ENCODE assay signal across 8 mouse cellular contexts in genomic region chr4:122996221-122996617, GRCm38 (mm10). TPM values are rescaled to one million over a fixed set of nuclear protein-coding genes. Genes with fewer than 3 reads are reported as not detected.
A peak's percentile ranks its signal among the peaks of the same experiment; 100 is the strongest.
DNase-seq lines count a peak whose midpoint lies in the region; ATAC-seq and TF ChIP-seq lines count a peak whose summit lies in the region.

No protein-coding gene starts in this region.

- intact Hi-C loops in gastrocnemius, postnatal 36 days (cut with DNase I), result no loop called here

- H3K4me3 ChIP-seq in ES-Bruce4 (ENCODE audit: low read depth, low read length), result peak overlapping the region; percentile 88
- peak overlapping the region; percentile 86 for H3K4me3 ChIP-seq in forebrain, embryonic 10.5 days
- H3K4me3 ChIP-seq in lung, embryonic 16.5 days (ENCODE audit: low read length), result peak overlapping the region; percentile 68

- WGBS in forebrain, embryonic 10.5 days, result under 1% methylated on average over 32 of the region's 32 CpGs
- under 1% methylated on average over 27 of the region's 32 CpGs for WGBS in lung, embryonic 16.5 days

- no peaks in the 10 kb centered on the region for H3K27me3 ChIP-seq in ES-Bruce4 (ENCODE audit: control insufficient read depth, insufficient read depth, low read length, poor library complexity, severe bottlenecking)
- peaks cover 39% of the 10 kb centered on the region for H3K27me3 ChIP-seq in forebrain, embryonic 10.5 days (ENCODE audit: poor library complexity, severe bottlenecking)
- peaks cover 35% of the 10 kb centered on the region for H3K27me3 ChIP-seq in lung, embryonic 16.5 days (ENCODE audit: control insufficient read depth, insufficient read depth, low read depth, low read length)

- H3K9me3 ChIP-seq in ES-Bruce4 (replicated peaks; ENCODE audit: control insufficient read depth, insufficient read depth, low read length, poor library complexity, severe bottlenecking), result no peaks in the 10 kb centered on the region
- no peaks in the 10 kb centered on the region for H3K9me3 ChIP-seq in forebrain, embryonic 10.5 days
- H3K9me3 ChIP-seq in lung, embryonic 16.5 days (ENCODE audit: control insufficient read depth, low read length), result no peaks in the 10 kb centered on the region

- no peak for TF ChIP-seq EP300 in ES-Bruce4 (IDR thresholded peaks at IDR 0.05; ENCODE audit: insufficient read depth, low read depth, low read length)

- TF ChIP-seq CTCF in ES-Bruce4 (IDR thresholded peaks at IDR 0.05; ENCODE audit: low read depth, low read length), result no peak

- ATAC-seq in inflammation-experienced regulatory T-cells, adult 6 months, result peak; percentile 27
- peak; percentile 32 for ATAC-seq in lung, embryonic 16.5 days (ENCODE audit: low read depth)

- H3K4me1 ChIP-seq in ES-Bruce4 (ENCODE audit: control insufficient read depth, insufficient read depth, low read length), result peaks cover 4% of the 10 kb centered on the region
- peaks cover 63% of the 10 kb centered on the region for H3K4me1 ChIP-seq in forebrain, embryonic 10.5 days
- peaks cover 8% of the 10 kb centered on the region for H3K4me1 ChIP-seq in lung, embryonic 16.5 days (replicated peaks; ENCODE audit: control insufficient read depth, insufficient read depth, low read length)

- peak overlapping the region; percentile 99 for H3K4me2 ChIP-seq in lung, embryonic 16.5 days (ENCODE audit: low read depth, low read length)

- no peaks in the 10 kb centered on the region for H3K36me3 ChIP-seq in ES-Bruce4 (ENCODE audit: control insufficient read depth, insufficient read depth, low read length, poor library complexity, severe bottlenecking)
- H3K36me3 ChIP-seq in forebrain, embryonic 10.5 days (replicated peaks), result peaks cover 16% of the 10 kb centered on the region
- H3K36me3 ChIP-seq in lung, embryonic 16.5 days (ENCODE audit: control insufficient read depth, insufficient read depth, low read length), result no peaks in the 10 kb centered on the region

- peak; percentile 52 for DNase-seq in gastrocnemius, postnatal 10 days
- no peak for DNase-seq in gastrocnemius, postnatal 36 days
- peak; percentile 71 for DNase-seq in forebrain, embryonic 10.5 days (ENCODE audit: extremely low spot score, low spot score)
- DNase-seq in spleen, adult 12 weeks (ENCODE audit: low spot score), result peak; percentile 12
- DNase-seq in urinary bladder, postnatal 25 days (ENCODE audit: low spot score), result no peak

- no peak overlapping the region for H3K27ac ChIP-seq in ES-Bruce4 (ENCODE audit: insufficient read depth, low read length)
- H3K27ac ChIP-seq in forebrain, embryonic 10.5 days, result peak overlapping the region; percentile 94
- H3K27ac ChIP-seq in lung, embryonic 16.5 days (ENCODE audit: low read length), result peak overlapping the region; percentile 25

- H3K9ac ChIP-seq in ES-Bruce4 (ENCODE audit: low read depth, poor library complexity, severe bottlenecking), result peak overlapping the region; percentile 78
- peak overlapping the region; percentile 69 for H3K9ac ChIP-seq in lung, embryonic 16.5 days (ENCODE audit: low read length)

- TF ChIP-seq POLR2A in ES-Bruce4 (IDR thresholded peaks at IDR 0.05; ENCODE audit: insufficient read depth, low read length), result no peak

RNA-seq across cellular contexts. Expression of gene Mycl, which starts 0.8 kb away (rescaled TPM):
- total RNA-seq in gastrocnemius, postnatal 10 days (2021), result 1 to 10 TPM; 4.4 to 5.8 TPM
- under 1 TPM; 0.41 to 0.52 TPM for total RNA-seq in gastrocnemius, postnatal 36 days (2021)
- polyA plus RNA-seq in ES-Bruce4 (2011; ENCODE audit: insufficient read depth, insufficient read length, low read depth, missing spikeins), result 16.8 and 17.1 TPM in 2 replicates
- polyA plus RNA-seq in forebrain, embryonic 10.5 days (2016; fragmentation: Nextera tagmentation; extraction: Ambion mirVana), result 39.7 and 42.7 TPM in 2 replicates
- not detected for polyA plus RNA-seq in inflammation-experienced regulatory T-cells, adult 6 months (2017; shearing (Covaris generic))
- polyA plus RNA-seq in lung, embryonic 16.5 days (2015; fragmentation: Nextera tagmentation; extraction: Ambion mirVana), result 11.7 and 11.9 TPM in 2 replicates

RNA-seq across cellular contexts. Expression of gene Trit1, which starts 20.2 kb away (rescaled TPM):
- total RNA-seq in gastrocnemius, postnatal 10 days (2021), result 10 to 100 TPM in 1 of 2 experiments, 1 to 10 TPM in 1; 9.1 to 11.0 TPM
- 1 to 10 TPM; 7.7 to 7.9 TPM for total RNA-seq in gastrocnemius, postnatal 36 days (2021)
- 32.7 and 33.0 TPM in 2 replicates for polyA plus RNA-seq in ES-Bruce4 (2011; ENCODE audit: insufficient read depth, insufficient read length, low read depth, missing spikeins)
- 23.8 and 25.9 TPM in 2 replicates for polyA plus RNA-seq in forebrain, embryonic 10.5 days (2016; fragmentation: Nextera tagmentation; extraction: Ambion mirVana)
- 10 to 100 TPM; 10.7 to 20.6 (median 19.9) TPM for polyA plus RNA-seq in inflammation-experienced regulatory T-cells, adult 6 months (2017; shearing (Covaris generic))
- 15.5 and 17.4 TPM in 2 replicates for polyA plus RNA-seq in lung, embryonic 16.5 days (2015; fragmentation: Nextera tagmentation; extraction: Ambion mirVana)

RNA-seq across cellular contexts. Expression of gene Mfsd2a, which starts 35.2 kb away (rescaled TPM):
- 1 to 10 TPM in 1 of 2 experiments, under 1 TPM in 1; 0.36 to 1.2 TPM for total RNA-seq in gastrocnemius, postnatal 10 days (2021)
- under 1 TPM; 0.13 to 0.39 TPM for total RNA-seq in gastrocnemius, postnatal 36 days (2021)
- 0.93 and 1.7 TPM in 2 replicates for polyA plus RNA-seq in ES-Bruce4 (2011; ENCODE audit: insufficient read depth, insufficient read length, low read depth, missing spikeins)
- 18.5 and 19.4 TPM in 2 replicates for polyA plus RNA-seq in forebrain, embryonic 10.5 days (2016; fragmentation: Nextera tagmentation; extraction: Ambion mirVana)
- polyA plus RNA-seq in inflammation-experienced regulatory T-cells, adult 6 months (2017; shearing (Covaris generic)), result 1 to 10 TPM in 2 of 3 experiments, under 1 TPM in 1; 0.68 to 1.5 (median 1.3) TPM
- 0.21 and 0.62 TPM in 2 replicates for polyA plus RNA-seq in lung, embryonic 16.5 days (2015; fragmentation: Nextera tagmentation; extraction: Ambion mirVana)

Comparison
In these comparisons a context has a peak if more than half of its experiments do, and no peak if none do; other contexts are left out.
1. DNase-seq: peak in gastrocnemius, postnatal 10 days (single experiment), forebrain, embryonic 10.5 days (single experiment) and spleen, adult 12 weeks (single experiment); none in gastrocnemius, postnatal 36 days (0 of 2) and urinary bladder, postnatal 25 days (single experiment).
2. RNA of gene Mycl, which starts 0.8 kb away (polyA plus RNA-seq): 39.7 to 42.7 TPM in forebrain, embryonic 10.5 days, 16.8 to 17.1 TPM in ES-Bruce4 and 11.7 to 11.9 TPM in lung, embryonic 16.5 days; not detected in inflammation-experienced regulatory T-cells, adult 6 months; every median in the first group is over 10 times any median in the second.
3. Peak in every context shown above with its lines, with median percentiles within 50 percentile points of each other: H3K4me3 ChIP-seq.